19 mouse cellular contexts compared by ENCODE assay signal in genomic region chr6:126773873-126774272, GRCm38 (mm10). TPM values are rescaled to one million over a fixed set of nuclear protein-coding genes. Genes with fewer than 3 reads are reported as not detected.
DNase-seq lines count a peak whose midpoint lies in the region; ATAC-seq and TF ChIP-seq lines count a peak whose summit lies in the region.
"Had no signal": no experiment of that assay in that cellular context is flagged by ENCODE, and none has a peak within 500 bp of the region (broad histone marks: within the 10 kb centered on the region; RNA-seq: fewer than 3 reads in every experiment).

No protein-coding gene starts in this region.

- no peak overlapping the region for H3K4me2 ChIP-seq in hindbrain, embryonic 15.5 days
- no peak overlapping the region for H3K4me2 ChIP-seq in hindbrain, embryonic 14.5 days (replicated peaks)
- no peak overlapping the region for H3K4me2 ChIP-seq in midbrain, embryonic 15.5 days
- H3K4me2 ChIP-seq: heart, embryonic 13.5 days; neural tube, embryonic 13.5 days had no signal

- no peak for DNase-seq in hindbrain, embryonic 14.5 days (ENCODE audit: low spot score)
- DNase-seq in liver, adult 2 months (ENCODE audit: extremely low read depth, low read depth, low spot score) = peak; percentile 7
- DNase-seq in liver = no peak
- no peak for DNase-seq in thymus, postnatal 0 days (ENCODE audit: low spot score)
- DNase-seq: adrenal gland, postnatal 10 days; cerebellum, adult 8-10 months; gastrocnemius, postnatal 14 days; heart, postnatal 4 days; kidney, adult 2 months; kidney, postnatal 36 days; thymus, postnatal 14 days had no signal

- TF ChIP-seq POLR2A in liver, adult 2 months (IDR thresholded peaks at IDR 0.05; ENCODE audit: extremely low read depth, insufficient read depth, low read length) = no peak
- TF ChIP-seq POLR2A in cortical plate, adult 2 months (IDR thresholded peaks at IDR 0.05; ENCODE audit: extremely low read depth, insufficient read depth, low read length) = no peak

- TF ChIP-seq CTCF in liver, adult 2 months (IDR thresholded peaks at IDR 0.05; ENCODE audit: low read depth, low read length) = no peak
- TF ChIP-seq CTCF in cortical plate, adult 2 months (IDR thresholded peaks at IDR 0.05; ENCODE audit: extremely low read depth, insufficient read depth, low read length) = no peak

- 73% methylated on average over 4 of the region's 4 CpGs for WGBS in hindbrain, embryonic 15.5 days
- WGBS in hindbrain, embryonic 14.5 days = 74% methylated on average over 4 of the region's 4 CpGs
- WGBS in liver, adult 2 months = 33% methylated on average over 4 of the region's 4 CpGs
- 68% methylated on average over 4 of the region's 4 CpGs for WGBS in midbrain, embryonic 15.5 days

- H3K79me2 ChIP-seq in liver, adult 2 months (ENCODE audit: control insufficient read depth, insufficient read depth, low read length) = no peaks in the 10 kb centered on the region

- no peaks in the 10 kb centered on the region for H3K9me3 ChIP-seq in hindbrain, embryonic 15.5 days
- H3K9me3 ChIP-seq in hindbrain, embryonic 14.5 days (ENCODE audit: control insufficient read depth, low read length) = no peaks in the 10 kb centered on the region
- no peaks in the 10 kb centered on the region for H3K9me3 ChIP-seq in midbrain, embryonic 15.5 days
- H3K9me3 ChIP-seq: heart, embryonic 13.5 days; neural tube, embryonic 13.5 days had no signal

- peak; percentile 30; the same call in 1 of the 2 replicates for ATAC-seq in hindbrain, embryonic 15.5 days (ENCODE audit: low FRiP score, low read depth)
- ATAC-seq in hindbrain, embryonic 14.5 days (ENCODE audit: low FRiP score) = no peak
- ATAC-seq in midbrain, embryonic 15.5 days (replicated peaks) = 0 out of 2 replicates have a peak, but pooled peaks have one; percentile 46
- ATAC-seq: CD4-positive, CD25-positive, alpha-beta regulatory T cell, adult 4 months had no signal

- no peak overlapping the region for H3K27ac ChIP-seq in hindbrain, embryonic 15.5 days (replicated peaks)
- H3K27ac ChIP-seq in hindbrain, embryonic 14.5 days = no peak overlapping the region
- H3K27ac ChIP-seq in liver, adult 2 months (replicated peaks; ENCODE audit: insufficient read depth, low read depth, low read length) = no peak overlapping the region
- peak overlapping the region; percentile 63; the same call in 1 of the 2 replicates for H3K27ac ChIP-seq in cortical plate, adult 2 months (ENCODE audit: insufficient read depth, low read length)
- H3K27ac ChIP-seq in midbrain, embryonic 15.5 days = no peak overlapping the region
- H3K27ac ChIP-seq: heart, embryonic 13.5 days; liver, embryonic 14.5 days; neural tube, embryonic 13.5 days had no signal

- no peaks in the 10 kb centered on the region for H3K27me3 ChIP-seq in hindbrain, embryonic 15.5 days
- no peaks in the 10 kb centered on the region for H3K27me3 ChIP-seq in hindbrain, embryonic 14.5 days (ENCODE audit: control insufficient read depth, insufficient read depth, low read length)
- no peaks in the 10 kb centered on the region; the same call in 1 of the 2 replicates for H3K27me3 ChIP-seq in liver, adult 2 months (ENCODE audit: control insufficient read depth, insufficient read depth, low read length)
- no peaks in the 10 kb centered on the region for H3K27me3 ChIP-seq in midbrain, embryonic 15.5 days (replicated peaks)

- H3K36me3 ChIP-seq in hindbrain, embryonic 15.5 days = no peaks in the 10 kb centered on the region
- no peaks in the 10 kb centered on the region for H3K36me3 ChIP-seq in hindbrain, embryonic 14.5 days (replicated peaks; ENCODE audit: control insufficient read depth, insufficient read depth)
- no peaks in the 10 kb centered on the region for H3K36me3 ChIP-seq in liver, adult 2 months (ENCODE audit: control insufficient read depth, insufficient read depth, low read length)
- no peaks in the 10 kb centered on the region for H3K36me3 ChIP-seq in midbrain, embryonic 15.5 days (replicated peaks)
- H3K36me3 ChIP-seq: heart, embryonic 13.5 days; neural tube, embryonic 13.5 days had no signal

- H3K4me3 ChIP-seq in hindbrain, embryonic 15.5 days = no peak overlapping the region
- no peak overlapping the region for H3K4me3 ChIP-seq in hindbrain, embryonic 14.5 days (replicated peaks; ENCODE audit: low read length)
- H3K4me3 ChIP-seq in liver, adult 2 months (ENCODE audit: insufficient read depth, low read depth, low read length) = no peak overlapping the region
- H3K4me3 ChIP-seq in cortical plate, adult 2 months (ENCODE audit: insufficient read depth, low read length) = no peak overlapping the region
- no peak overlapping the region for H3K4me3 ChIP-seq in midbrain, embryonic 15.5 days
- H3K4me3 ChIP-seq: heart, embryonic 13.5 days; neural tube, embryonic 13.5 days had no signal

- H3K4me1 ChIP-seq in hindbrain, embryonic 15.5 days (replicated peaks) = peaks cover 13% of the 10 kb centered on the region
- H3K4me1 ChIP-seq in hindbrain, embryonic 14.5 days (replicated peaks; ENCODE audit: control insufficient read depth, insufficient read depth, low read length) = peaks cover 11% of the 10 kb centered on the region
- H3K4me1 ChIP-seq in liver, adult 2 months (ENCODE audit: control insufficient read depth, insufficient read depth, low read length) = no peaks in the 10 kb centered on the region
- peaks cover 4% of the 10 kb centered on the region; the same call in 1 of the 2 replicates for H3K4me1 ChIP-seq in cortical plate, adult 2 months (ENCODE audit: control insufficient read depth, insufficient read depth, low read length)
- peaks cover 13% of the 10 kb centered on the region for H3K4me1 ChIP-seq in midbrain, embryonic 15.5 days

- H3K9ac ChIP-seq in hindbrain, embryonic 15.5 days = no peak overlapping the region
- H3K9ac ChIP-seq in hindbrain, embryonic 14.5 days = no peak overlapping the region
- no peak overlapping the region for H3K9ac ChIP-seq in liver, adult 2 months (ENCODE audit: low read depth, low read length)
- no peak overlapping the region for H3K9ac ChIP-seq in midbrain, embryonic 15.5 days
- H3K9ac ChIP-seq: heart, embryonic 13.5 days; liver, embryonic 14.5 days; neural tube, embryonic 13.5 days had no signal

RNA-seq across cellular contexts. Expression of gene Kcna6, which starts 33.4 kb away (rescaled TPM):
- 22.3 and 24.4 TPM in 2 replicates for polyA plus RNA-seq in hindbrain, embryonic 15.5 days (2015; fragmentation: Nextera tagmentation; extraction: Ambion mirVana)
- polyA plus RNA-seq in hindbrain, embryonic 14.5 days (2014; fragmentation: Nextera tagmentation; extraction: Ambion mirVana) = 18.5 and 22.9 TPM in 2 replicates
- under 0.01 TPM in 1 of 2 replicates, not detected in the other for total RNA-seq in liver, adult 2 months (2014; rRNA removed)
- polyA plus RNA-seq in liver, adult 2 months (2012; rRNA removed) = 0.02 TPM in 1 of 2 replicates, not detected in the other
- 44.9 and 45.3 TPM in 2 replicates for polyA plus RNA-seq in cortical plate, adult 2 months (2012; rRNA removed)
- polyA plus RNA-seq in midbrain, embryonic 15.5 days (2015; fragmentation: Nextera tagmentation; extraction: Ambion mirVana) = 17.8 and 20.4 TPM in 2 replicates
- polyA plus RNA-seq in thymus, postnatal 0 days (2015; fragmentation: Nextera tagmentation; extraction: Ambion mirVana) = 0.12 and 0.18 TPM in 2 replicates
- total RNA-seq: MEL had no signal
- polyA plus RNA-seq: CD4-positive, CD25-positive, alpha-beta regulatory T cell, adult 4 months had no signal

Comparison
In these comparisons a context has a peak if more than half of its experiments do, and no peak if none do; other contexts are left out.
1. RNA of gene Kcna6, which starts 33.4 kb away (polyA plus RNA-seq): 44.9 to 45.3 TPM in cortical plate, adult 2 months, 22.3 to 24.4 TPM in hindbrain, embryonic 15.5 days, 17.8 to 20.4 TPM in midbrain, embryonic 15.5 days and 18.5 to 22.9 TPM in hindbrain, embryonic 14.5 days; 0.12 to 0.18 TPM in thymus, postnatal 0 days and 0.02 TPM in liver, adult 2 months; every median in the first group is over 10 times any median in the second.